Mouse (Mus musculus): ENCODE data around the gene Zcwpw1. TPM values are rescaled to one million over a fixed set of nuclear protein-coding genes. Genes with fewer than 3 reads are reported as not detected.

Zcwpw1 gene
- polyA plus RNA-seq, 1 experiment from 2014 or later: 2.4 TPM

- no peak for ATAC-seq
- 87% methylated on average over 3 of the region's 3 CpGs for WGBS
- DNase-seq (ENCODE audit: low spot score): no peak
- Histone ChIP-seq H3K36me3 (ENCODE audit: insufficient read depth, low read length) (no peaks in the 10 kb centered on the region), H3K4me1 (ENCODE audit: insufficient read depth, low read depth, low read length) (no peaks in the 10 kb centered on the region), H3K4me2 (replicated peaks; ENCODE audit: low read depth, low read length) (no peak overlapping the region), H3K9ac (replicated peaks; ENCODE audit: low read depth) (no peak overlapping the region), H3K4me3 (ENCODE audit: low read depth, low read length) (no peak overlapping the region), H3K27ac (ENCODE audit: low read length) (no peak overlapping the region), H3K9me3 (ENCODE audit: low read length) (no peaks in the 10 kb centered on the region), H3K27me3 (replicated peaks; ENCODE audit: insufficient read depth, low read length) (no peaks in the 10 kb centered on the region)
- no peak for TF ChIP-seq EP300 (IDR thresholded peaks at IDR 0.05)
- TF ChIP-seq CTCF (IDR thresholded peaks at IDR 0.05): no peak
Observed at GRCm38 (mm10) chr5:137825030-137825429, 37.4 kb downstream of the Zcwpw1 start.

- no peak overlapping the region for H3K4me3 ChIP-seq (ENCODE audit: low read depth, low read length)
- H3K9me3 ChIP-seq (ENCODE audit: low read length): no peaks in the 10 kb centered on the region
- DNase-seq (ENCODE audit: low spot score) (no peak), ATAC-seq (no peak)
- no peak overlapping the region for H3K9ac ChIP-seq (replicated peaks; ENCODE audit: low read depth)
- H3K4me2 ChIP-seq (replicated peaks; ENCODE audit: low read depth, low read length): no peak overlapping the region
- TF ChIP-seq CTCF (IDR thresholded peaks at IDR 0.05): no peak
- no peak for TF ChIP-seq EP300 (IDR thresholded peaks at IDR 0.05)
- 71% methylated on average over 2 of the region's 2 CpGs for WGBS
- no peaks in the 10 kb centered on the region for H3K4me1 ChIP-seq (ENCODE audit: insufficient read depth, low read depth, low read length)
- H3K27me3 ChIP-seq (replicated peaks; ENCODE audit: insufficient read depth, low read length): no peaks in the 10 kb centered on the region
- no peaks in the 10 kb centered on the region for H3K36me3 ChIP-seq (ENCODE audit: insufficient read depth, low read length)
- H3K27ac ChIP-seq (ENCODE audit: low read length): no peak overlapping the region
Observed at GRCm38 (mm10) chr5:137825971-137826370, 38.4 kb downstream of the Zcwpw1 start.

GRCm38 (mm10) chr5:137826421-137826820, 38.8 kb downstream of the Zcwpw1 start:
- no peaks in the 10 kb centered on the region for H3K27me3 ChIP-seq (replicated peaks; ENCODE audit: insufficient read depth, low read length)
- WGBS: 50% methylated on average over 7 of the region's 7 CpGs
- TF ChIP-seq EP300 (IDR thresholded peaks at IDR 0.05) (no peak), CTCF (IDR thresholded peaks at IDR 0.05) (no peak)
- no peak overlapping the region for H3K9ac ChIP-seq (replicated peaks; ENCODE audit: low read depth)
- no peak overlapping the region for H3K4me2 ChIP-seq (replicated peaks; ENCODE audit: low read depth, low read length)
- no peak overlapping the region for H3K4me3 ChIP-seq (ENCODE audit: low read depth, low read length)
- DNase-seq (ENCODE audit: low spot score): no peak
- H3K9me3 ChIP-seq (ENCODE audit: low read length): no peaks in the 10 kb centered on the region
- no peak for ATAC-seq
- H3K27ac ChIP-seq (ENCODE audit: low read length): no peak overlapping the region
- H3K4me1 ChIP-seq (ENCODE audit: insufficient read depth, low read depth, low read length): no peaks in the 10 kb centered on the region
- H3K36me3 ChIP-seq (ENCODE audit: insufficient read depth, low read length): no peaks in the 10 kb centered on the region

- H3K9me3 ChIP-seq (ENCODE audit: low read length): no peaks in the 10 kb centered on the region
- DNase-seq (ENCODE audit: low spot score) (peak; percentile 43), ATAC-seq (no peak)
- no peak overlapping the region for H3K27ac ChIP-seq (ENCODE audit: low read length)
- TF ChIP-seq EP300 (IDR thresholded peaks at IDR 0.05) (no peak), CTCF (IDR thresholded peaks at IDR 0.05) (no peak)
- WGBS: 83% methylated on average over 6 of the region's 6 CpGs
- H3K4me1 ChIP-seq (ENCODE audit: insufficient read depth, low read depth, low read length): no peaks in the 10 kb centered on the region
- H3K4me3 ChIP-seq (ENCODE audit: low read depth, low read length): no peak overlapping the region
- no peak overlapping the region for H3K9ac ChIP-seq (replicated peaks; ENCODE audit: low read depth)
- no peak overlapping the region for H3K4me2 ChIP-seq (replicated peaks; ENCODE audit: low read depth, low read length)
- no peaks in the 10 kb centered on the region for H3K27me3 ChIP-seq (replicated peaks; ENCODE audit: insufficient read depth, low read length)
- H3K36me3 ChIP-seq (ENCODE audit: insufficient read depth, low read length): no peaks in the 10 kb centered on the region
Observed at GRCm38 (mm10) chr5:137828694-137829093, 41.1 kb downstream of the Zcwpw1 start.

GRCm38 (mm10) chr5:137830238-137830637, 42.6 kb downstream of the Zcwpw1 start:
- Histone ChIP-seq H3K9me3 (ENCODE audit: low read length) (no peaks in the 10 kb centered on the region), H3K27ac (ENCODE audit: low read length) (no peak overlapping the region), H3K4me3 (ENCODE audit: low read depth, low read length) (no peak overlapping the region), H3K36me3 (ENCODE audit: insufficient read depth, low read length) (no peaks in the 10 kb centered on the region), H3K9ac (replicated peaks; ENCODE audit: low read depth) (no peak overlapping the region), H3K4me1 (ENCODE audit: insufficient read depth, low read depth, low read length) (no peaks in the 10 kb centered on the region), H3K27me3 (replicated peaks; ENCODE audit: insufficient read depth, low read length) (no peaks in the 10 kb centered on the region), H3K4me2 (replicated peaks; ENCODE audit: low read depth, low read length) (no peak overlapping the region)
- TF ChIP-seq EP300 (IDR thresholded peaks at IDR 0.05) (no peak), CTCF (IDR thresholded peaks at IDR 0.05) (no peak)
- DNase-seq (ENCODE audit: low spot score) (no peak), ATAC-seq (no peak)
- 62% methylated on average over 7 of the region's 7 CpGs for WGBS

GRCm38 (mm10) chr5:137831106-137831505, 43.5 kb downstream of the Zcwpw1 start:
- DNase-seq (ENCODE audit: low spot score): peak; percentile 29
- Histone ChIP-seq H3K9me3 (ENCODE audit: low read length) (no peaks in the 10 kb centered on the region), H3K9ac (replicated peaks; ENCODE audit: low read depth) (no peak overlapping the region), H3K27ac (ENCODE audit: low read length) (no peak overlapping the region), H3K4me1 (ENCODE audit: insufficient read depth, low read depth, low read length) (no peaks in the 10 kb centered on the region), H3K4me2 (replicated peaks; ENCODE audit: low read depth, low read length) (no peak overlapping the region), H3K36me3 (ENCODE audit: insufficient read depth, low read length) (no peaks in the 10 kb centered on the region), H3K4me3 (ENCODE audit: low read depth, low read length) (no peak overlapping the region), H3K27me3 (replicated peaks; ENCODE audit: insufficient read depth, low read length) (no peaks in the 10 kb centered on the region)
- ATAC-seq: no peak
- TF ChIP-seq EP300 (IDR thresholded peaks at IDR 0.05) (no peak), CTCF (IDR thresholded peaks at IDR 0.05) (no peak)
- 70% methylated on average over 4 of the region's 4 CpGs for WGBS

GRCm38 (mm10) chr5:137831506-137831905, 43.9 kb downstream of the Zcwpw1 start:
- ATAC-seq: no peak
- no peaks in the 10 kb centered on the region for H3K36me3 ChIP-seq (ENCODE audit: insufficient read depth, low read length)

More at GRCm38 (mm10) chr5:137831506-137831905, 43.9 kb downstream of the Zcwpw1 start:
- Histone ChIP-seq H3K4me3 (ENCODE audit: low read depth, low read length) (no peak overlapping the region), H3K27ac (ENCODE audit: low read length) (no peak overlapping the region), H3K9ac (replicated peaks; ENCODE audit: low read depth) (no peak overlapping the region), H3K4me1 (ENCODE audit: insufficient read depth, low read depth, low read length) (no peaks in the 10 kb centered on the region), H3K9me3 (ENCODE audit: low read length) (no peaks in the 10 kb centered on the region), H3K4me2 (replicated peaks; ENCODE audit: low read depth, low read length) (no peak overlapping the region), H3K27me3 (replicated peaks; ENCODE audit: insufficient read depth, low read length) (no peaks in the 10 kb centered on the region)
- 64% methylated on average over 6 of the region's 6 CpGs for WGBS
- TF ChIP-seq EP300 (IDR thresholded peaks at IDR 0.05): no peak
- no peak for TF ChIP-seq CTCF (IDR thresholded peaks at IDR 0.05)
- no peak for DNase-seq (ENCODE audit: low spot score)

Data from lung, postnatal 0 days (tissue).